Mouse (Mus musculus) olfactory bulb, adult 2 months (tissue): ENCODE data around the gene Pnpla7. TPM values are rescaled to one million over a fixed set of nuclear protein-coding genes. Genes with fewer than 3 reads are reported as not detected.
A peak's percentile ranks its signal among the peaks of the same experiment; 100 is the strongest.
"Not testable (repeated sequence)": the region's sequence is repeated elsewhere in the genome, so short reads cannot be mapped to it uniquely, and the experiment has no call there.

ENCODE experiments used
- H3K27ac ChIP-seq: fragments of 200-500 bp; 2 replicates; pipeline ENCODE4 v1.5.1; 2012; ENCODE audit warnings: low read depth, low read length; ENCODE audit not compliant: insufficient read depth
- H3K4me1 ChIP-seq: fragments of 200-500 bp; 2 replicates; pipeline ENCODE4 v1.6.1; 2012; ENCODE audit warnings: low read length; ENCODE audit not compliant: control insufficient read depth, insufficient read depth
- H3K4me3 ChIP-seq: fragments of 200-500 bp; 2 replicates; pipeline ENCODE4 v1.5.1; 2012; ENCODE audit warnings: mild to moderate bottlenecking, low read depth, low read length, moderate library complexity; ENCODE audit not compliant: insufficient read depth
- CTCF ChIP-seq: fragments of 200-500 bp; IDR thresholded peaks from 2 replicates; pipeline ENCODE4 v1.5.1; 2012; ENCODE audit warnings: low read depth, mild to moderate bottlenecking, low read length, moderate library complexity; ENCODE audit not compliant: insufficient read depth
- POLR2A ChIP-seq: fragments of 200-500 bp; IDR thresholded peaks from 2 replicates; pipeline ENCODE4 v1.6.1; 2012; ENCODE audit warnings: mild to moderate bottlenecking, low read depth, low read length, moderate library complexity; ENCODE audit not compliant: insufficient read depth
- WGBS: fragments of 180-500 bp; shearing (Covaris S2); methylation state at CpG from one replicate; pipeline ENCODE4 v1.1.7; 2018; 5-methylcytosine and 5-hydroxymethylcytosine counted together
- polyA plus RNA-seq: library from polyadenylated mRNA; stranded (reverse); fragments of >200 nt; gene quantifications from 2 replicates; pipeline ENCODE4 v1.2.4, GENCODE M21; 2012; ENCODE audit warnings: low replicate concordance; ENCODE audit not compliant: missing spikeins, insufficient read depth, insufficient read length

The Pnpla7 gene
- polyA plus RNA-seq, 1 experiment: not detected

GRCm38 (mm10) chr2:24942092-24942491, 33.7 kb upstream of the Pnpla7 start:
- TF ChIP-seq CTCF (no peak), POLR2A (no peak)
- Histone ChIP-seq H3K4me3 (no peak overlapping the region), H3K4me1 (no peaks in the 10 kb centered on the region), H3K27ac (no peak overlapping the region)
- WGBS: 62% methylated on average over 4 of the region's 4 CpGs

DNA sequence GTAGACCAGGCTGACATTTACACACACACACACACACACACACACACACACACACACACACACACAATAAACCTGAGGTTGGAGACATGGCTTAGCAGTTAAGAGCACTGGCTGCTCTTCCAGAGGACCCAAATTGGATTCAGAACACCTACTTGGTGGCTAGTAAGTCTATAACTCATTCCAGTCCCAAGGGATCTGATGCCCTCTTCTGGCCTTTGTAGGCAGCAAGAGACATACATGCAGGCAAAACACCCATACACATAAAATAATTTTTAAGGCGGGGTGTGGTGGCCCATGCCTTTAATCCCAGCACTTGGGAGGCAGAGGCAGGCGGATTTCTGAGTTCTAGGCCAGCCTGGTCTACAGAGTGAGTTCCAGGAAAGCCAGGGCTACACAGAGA, 31.5 kb upstream of the Pnpla7 start:
- 41% methylated on average over 2 of the region's 2 CpGs for whole genome bisulfite sequencing
- not testable (repeated sequence) for H3K4me3 ChIP-seq, H3K4me1 ChIP-seq, H3K27ac ChIP-seq

DNA sequence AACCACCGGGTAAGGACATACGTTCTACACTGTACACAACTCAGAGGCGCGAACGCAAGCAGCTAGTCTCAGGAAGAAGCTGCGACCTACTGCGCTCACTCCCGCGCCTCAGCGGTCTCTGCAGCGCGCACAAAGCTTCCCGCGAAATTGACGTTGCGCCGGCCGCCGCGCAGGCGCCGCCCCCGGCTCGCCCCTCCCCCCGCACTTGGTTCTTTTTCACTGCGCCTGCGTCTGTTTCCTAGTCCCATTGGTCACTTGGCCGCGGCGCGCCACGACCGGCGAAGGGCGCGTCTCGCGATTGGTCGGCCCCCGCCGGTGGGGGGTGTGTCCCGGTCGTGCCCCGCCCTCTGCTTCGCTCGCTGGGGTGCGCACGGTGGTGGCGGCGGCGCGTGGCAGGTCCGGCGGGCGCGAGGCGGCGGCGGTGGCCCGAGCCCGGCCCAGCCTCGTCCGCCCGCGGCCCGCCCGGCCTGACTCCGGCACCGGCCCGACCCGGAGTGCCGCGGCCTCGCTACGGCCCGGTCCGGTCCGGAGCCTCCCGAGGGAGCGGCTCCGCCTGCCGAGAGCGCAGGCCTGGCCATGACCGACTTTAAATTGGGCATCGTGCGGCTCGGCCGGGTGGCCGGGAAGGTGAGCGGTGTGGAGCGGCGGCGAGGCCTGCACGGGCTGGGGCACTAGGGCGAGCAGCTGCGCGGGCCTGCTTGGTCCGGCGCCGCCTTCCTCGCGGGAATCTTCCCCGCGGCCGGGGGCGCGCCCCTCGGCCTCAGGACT, 26.2 kb upstream of the Pnpla7 start, which contains the start of gene Zmynd19:
TSS of gene Zmynd19 (plus strand) at position 372 of the 768 bp plus-strand sequence.
- TF ChIP-seq POLR2A (peak; percentile 59), CTCF (no peak)
- Histone ChIP-seq H3K4me3 (peak within 1 kb of the TSS; percentile 69), H3K27ac (no peak within 1 kb of the TSS), H3K4me1 (peaks cover 3% of the 10 kb centered on the region)
- under 1% methylated on average over 106 of the region's 108 CpGs for WGBS

GRCm38 (mm10) chr2:24950189-24950535, 25.7 kb upstream of the Pnpla7 start:
- no peak overlapping the region for H3K27ac ChIP-seq
- no peak for TF ChIP-seq POLR2A
- TF ChIP-seq CTCF: no peak
- H3K4me3 ChIP-seq: peak overlapping the region; percentile 69
- under 1% methylated on average over 31 of the region's 31 CpGs for WGBS
- H3K4me1 ChIP-seq: peaks cover 3% of the 10 kb centered on the region

DNA sequence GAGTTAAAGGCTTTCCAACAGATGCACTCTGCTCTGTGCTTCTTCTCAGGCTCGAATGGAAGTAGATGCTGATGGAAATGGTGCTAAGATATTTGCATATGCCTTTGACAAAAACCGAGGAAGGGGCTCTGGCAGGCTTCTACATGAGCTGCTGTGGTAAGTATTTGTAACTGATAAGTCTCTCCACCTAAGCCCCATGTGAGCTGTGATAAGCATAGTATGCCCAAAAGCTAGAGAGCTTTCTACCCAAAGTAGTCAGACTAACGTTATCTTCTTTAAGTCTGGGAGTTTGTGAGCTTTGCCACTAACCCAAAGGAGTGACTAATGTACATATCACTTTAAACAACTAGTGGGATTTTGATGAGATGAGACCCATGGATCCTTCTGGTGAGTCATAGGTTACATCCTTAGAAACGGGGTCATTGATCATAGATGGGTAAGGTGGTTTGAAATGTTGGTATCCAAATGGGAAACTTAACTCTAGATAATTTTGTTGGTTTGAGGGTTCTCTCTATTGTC, 23.2 kb upstream of the Pnpla7 start:
- H3K27ac ChIP-seq: no peak overlapping the region
- peaks cover 3% of the 10 kb centered on the region for H3K4me1 ChIP-seq
- WGBS: 81% methylated on average over 4 of the region's 4 CpGs
- TF ChIP-seq POLR2A: no peak
- TF ChIP-seq CTCF: no peak
- H3K4me3 ChIP-seq: no peak overlapping the region

DNA sequence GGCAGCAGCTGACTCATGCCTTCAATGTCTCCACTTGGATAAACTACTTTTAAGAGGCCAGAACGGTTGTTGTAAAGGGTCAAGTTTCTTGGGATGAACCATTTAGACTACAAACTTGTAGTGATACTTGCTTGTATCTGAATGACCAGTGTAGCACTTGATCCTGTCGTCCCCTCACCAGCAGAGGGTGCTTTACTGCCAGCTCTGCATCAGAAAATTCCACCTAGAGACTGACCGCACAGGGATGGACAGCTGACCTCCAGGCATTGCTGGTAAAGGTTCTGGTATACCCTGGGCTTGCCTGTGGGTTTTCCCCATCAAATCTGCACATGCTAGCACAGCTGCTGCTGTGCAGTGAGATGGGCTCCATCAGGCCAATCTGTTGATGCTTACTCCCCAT, 14.9 kb upstream of the Pnpla7 start:
- TF ChIP-seq POLR2A (no peak), CTCF (no peak)
- H3K4me3 ChIP-seq: no peak overlapping the region
- no peak overlapping the region for H3K27ac ChIP-seq
- H3K4me1 ChIP-seq: peaks cover 2% of the 10 kb centered on the region; the same call in 1 of the 2 replicates
- WGBS: 30% methylated on average over 3 of the region's 3 CpGs

GRCm38 (mm10) chr2:24962304-24963000, 13.4 kb upstream of the Pnpla7 start, which contains the start of gene Dph7:
Dph7 (plus strand) TSS chr2:24962400.
- H3K27ac ChIP-seq: peak within 1 kb of the TSS; percentile 19; the same call in 1 of the 2 replicates
- peaks cover 2% of the 10 kb centered on the region; the same call in 1 of the 2 replicates for H3K4me1 ChIP-seq
- under 1% methylated on average over 28 of the region's 28 CpGs for WGBS
- H3K4me3 ChIP-seq: peak within 1 kb of the TSS; percentile 85
- TF ChIP-seq CTCF (peak; percentile 92), POLR2A (peak; percentile 58)

DNA sequence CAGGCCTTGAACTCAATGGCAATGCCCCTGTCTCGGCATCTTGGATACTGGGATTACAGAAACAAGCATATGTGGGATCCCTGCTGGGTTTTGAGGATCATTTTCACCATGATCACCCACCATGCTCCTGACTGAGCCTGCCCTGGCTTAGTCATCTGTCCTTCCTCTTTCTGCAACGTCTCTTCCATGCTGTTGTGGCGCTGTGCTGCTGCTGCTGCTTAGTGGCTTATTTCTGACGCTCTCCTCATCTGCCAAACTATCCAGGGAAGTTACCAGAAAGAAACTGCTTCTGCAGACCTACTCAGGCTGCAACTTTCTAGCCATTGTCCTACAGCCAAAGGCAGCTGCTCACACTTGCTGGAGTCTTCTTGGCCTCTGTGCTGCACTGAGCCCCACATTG, 5.4 kb upstream of the Pnpla7 start:
- WGBS: 75% methylated on average over 4 of the region's 4 CpGs
- TF ChIP-seq CTCF (no peak), POLR2A (no peak)

DNA sequence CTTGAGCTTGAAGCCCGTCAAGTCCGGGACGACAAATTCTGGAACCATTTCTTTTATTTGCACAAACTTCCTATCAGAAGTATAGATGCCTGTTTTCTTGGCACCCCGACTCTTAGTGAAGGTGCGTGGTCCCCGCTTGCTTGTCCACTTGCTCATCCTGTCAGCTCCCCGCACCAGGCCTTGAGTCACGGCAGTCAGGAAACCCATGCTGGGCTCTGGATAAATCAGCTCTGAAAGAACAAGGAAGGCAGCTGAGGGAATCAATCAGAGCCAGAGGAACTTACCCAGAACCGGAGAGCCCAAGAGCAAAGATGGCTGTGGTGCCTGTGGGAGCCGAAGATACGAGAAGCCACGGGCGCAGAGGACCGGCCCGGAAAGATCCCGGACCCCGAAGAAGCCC, 1.4 kb upstream of the Pnpla7 start:
- under 1% methylated on average over 17 of the region's 17 CpGs for WGBS
- H3K4me3 ChIP-seq: peak overlapping the region; percentile 82
- peak overlapping the region; percentile 53; the same call in 1 of the 2 replicates for H3K27ac ChIP-seq
- H3K4me1 ChIP-seq: not testable (repeated sequence)

More for the DNA sequence above, 5.4 kb upstream of the Pnpla7 start:
- H3K4me1 ChIP-seq: no peaks in the 10 kb centered on the region
- no peak overlapping the region for H3K27ac ChIP-seq
- H3K4me3 ChIP-seq: no peak overlapping the region
